Mouse (Mus musculus): Measurements from ENCODE around the gene Bcorl1.
A peak's percentile ranks its signal among the peaks of the same experiment; 100 is the strongest.

DNA sequence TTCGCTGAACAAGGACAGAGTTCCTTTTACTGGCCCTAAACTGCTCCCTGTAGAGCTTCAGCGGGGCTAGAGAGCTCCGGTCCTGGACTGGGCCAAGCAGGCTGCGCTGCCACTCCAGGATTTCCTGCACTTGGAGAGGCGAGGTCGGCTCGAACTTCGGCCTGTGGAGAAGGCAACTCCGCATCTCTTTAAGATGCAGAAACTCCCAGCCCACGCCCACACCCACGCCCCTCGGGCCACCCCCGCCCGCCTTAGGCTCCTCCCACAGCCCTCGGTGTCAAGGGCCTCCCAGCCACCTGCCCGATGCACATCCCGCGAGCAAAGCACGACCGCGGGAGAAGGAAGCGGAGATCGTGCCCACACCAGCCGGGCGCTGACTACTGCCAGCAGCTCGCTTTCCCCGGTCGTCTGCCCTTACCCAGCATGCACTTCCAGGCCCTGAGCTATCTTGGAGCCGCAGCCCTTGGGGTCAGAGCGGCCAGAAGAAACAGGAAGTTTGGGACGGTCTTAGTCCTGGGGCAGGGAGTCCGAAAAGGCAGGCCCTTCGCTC lies 26.6 kb upstream of the Bcorl1 start:
- no peak for TF ChIP-seq CTCF (IDR thresholded peaks at IDR 0.05; ENCODE audit: low read depth, low read length)
- peak; percentile 39; the same call in 1 of the 2 replicates for TF ChIP-seq POLR2A (IDR thresholded peaks at IDR 0.05; ENCODE audit: extremely low read depth, insufficient read depth, low read length)

Measured in liver, adult 2 months (tissue).